Mouse (Mus musculus) limb, embryonic 14.5 days (tissue): ENCODE results near the gene Gp2. TPM values are rescaled to one million over a fixed set of nuclear protein-coding genes. Genes with fewer than 3 reads are reported as not detected.

Experiments
- ATAC-seq: fragments of 200-750 bp; cut with Nextera tagmentation; 2 replicates; pipeline ENCODE4 v1.8.0; 2017; ENCODE audit warnings: low read depth, moderate number of reproducible peaks, moderate TSS enrichment; ENCODE audit not compliant: low FRiP score
- DNase-seq: peaks from one replicate; pipeline ENCODE4 v3.0.0-alpha.2; 2015; ENCODE audit warnings: low spot score
- H3K27ac ChIP-seq: fragments of 300-500 bp; sonication (generic); replicated peaks from 2 replicates; pipeline ENCODE4 v1.5.1; 2014; ENCODE audit warnings: low read depth, mild to moderate bottlenecking, low read length, moderate library complexity, mixed read lengths
- H3K27me3 ChIP-seq: fragments of 300-500 bp; sonication (generic); 2 replicates; pipeline ENCODE4 v1.6.1; 2014; ENCODE audit warnings: low read length, mixed read lengths; ENCODE audit not compliant: control insufficient read depth, insufficient read depth
- H3K36me3 ChIP-seq: fragments of 300-500 bp; sonication (generic); 2 replicates; pipeline ENCODE4 v1.6.1; 2014; ENCODE audit warnings: mild to moderate bottlenecking, low read length, moderate library complexity, mixed read lengths; ENCODE audit not compliant: control insufficient read depth, insufficient read depth
- H3K4me1 ChIP-seq: fragments of 300-500 bp; sonication (generic); 2 replicates; pipeline ENCODE4 v1.6.1; 2014; ENCODE audit warnings: antibody characterized with exemption, low read length, mixed read lengths; ENCODE audit not compliant: control insufficient read depth, insufficient read depth
- H3K4me2 ChIP-seq: fragments of 300-500 bp; sonication (generic); replicated peaks from 2 replicates; pipeline ENCODE4 v1.6.1; 2014; ENCODE audit warnings: low read depth, mild to moderate bottlenecking, low read length, moderate library complexity; ENCODE audit not compliant: severe bottlenecking
- H3K4me3 ChIP-seq: fragments of 300-500 bp; sonication (generic); replicated peaks from 2 replicates; pipeline ENCODE4 v1.5.1; 2014; ENCODE audit warnings: low read length
- H3K9ac ChIP-seq: fragments of 300-500 bp; sonication (generic); 2 replicates; pipeline ENCODE4 v1.6.1; 2014; ENCODE audit warnings: mild to moderate bottlenecking, low read depth, low read length, moderate library complexity; ENCODE audit not compliant: severe bottlenecking
- H3K9me3 ChIP-seq: fragments of 300-500 bp; sonication (generic); 2 replicates; pipeline ENCODE4 v1.6.1; 2016; ENCODE audit warnings: low read length; ENCODE audit not compliant: control insufficient read depth
- POLR2A ChIP-seq: fragments of 200-500 bp; IDR thresholded peaks from 2 replicates; pipeline ENCODE4 v1.8.0; 2012; ENCODE audit warnings: inconsistent platforms, mild to moderate bottlenecking, moderate library complexity, borderline replicate concordance; ENCODE audit not compliant: insufficient read depth, insufficient read length; ENCODE audit errors: extremely low read depth
- WGBS: fragments of 180-500 bp; shearing (Covaris S2); extraction: QIAGEN DNeasy Blood & Tissue Kit; methylation state at CpG from one replicate; pipeline ENCODE4 v1.1.7; 2014; 5-methylcytosine and 5-hydroxymethylcytosine counted together
- polyA plus RNA-seq, 2 experiments: library from polyadenylated mRNA; depleted of rRNA in 1 of 2; stranded (reverse) in 1 of 2; unstranded in 1 of 2; fragments of >200 nt; fragmentation: Nextera tagmentation in 1 of 2; extraction: Ambion mirVana in 1 of 2; gene quantifications; 2 replicates each; pipeline versions ENCODE4 v1.2.1 to v1.2.3; 2012 to 2014

Gene Gp2
- polyA plus RNA-seq, 2 experiments = not detected

- Histone ChIP-seq H3K36me3 (no peaks in the 10 kb centered on the region), H3K4me1 (no peaks in the 10 kb centered on the region), H3K9ac (no peak overlapping the region), H3K27ac (no peak overlapping the region), H3K9me3 (no peaks in the 10 kb centered on the region), H3K4me2 (no peak overlapping the region), H3K27me3 (no peaks in the 10 kb centered on the region), H3K4me3 (no peak overlapping the region)
- ATAC-seq (no peak), DNase-seq (no peak)
- 27% methylated on average over 2 of the region's 2 CpGs for whole genome bisulfite sequencing
- no peak for TF ChIP-seq POLR2A
Observed at GRCm38 (mm10) chr7:119420730-119421129, 38.4 kb downstream of the Gp2 start.

- no peak overlapping the region for H3K4me2 ChIP-seq
- H3K27me3 ChIP-seq = no peaks in the 10 kb centered on the region
- no peak overlapping the region for H3K27ac ChIP-seq
- ATAC-seq = no peak
- H3K9me3 ChIP-seq = no peaks in the 10 kb centered on the region
- no peak for DNase-seq
- no peaks in the 10 kb centered on the region for H3K4me1 ChIP-seq
- no peak overlapping the region for H3K4me3 ChIP-seq
- no peak overlapping the region for H3K9ac ChIP-seq
- 55% methylated on average over 1 of the region's 1 CpGs for WGBS
- no peak for TF ChIP-seq POLR2A
- no peaks in the 10 kb centered on the region for H3K36me3 ChIP-seq
Observed at GRCm38 (mm10) chr7:119418523-119418922, 40.6 kb downstream of the Gp2 start.

GRCm38 (mm10) chr7:119394050-119394732 is 64.9 kb downstream of the Gp2 start:
- DNase-seq = no peak
- TF ChIP-seq POLR2A = no peak
- Histone ChIP-seq H3K27me3 (no peaks in the 10 kb centered on the region), H3K9ac (no peak overlapping the region), H3K4me1 (no peaks in the 10 kb centered on the region), H3K4me2 (no peak overlapping the region), H3K4me3 (no peak overlapping the region), H3K27ac (no peak overlapping the region), H3K9me3 (no peaks in the 10 kb centered on the region), H3K36me3 (no peaks in the 10 kb centered on the region)
- 77% methylated on average over 13 of the region's 13 CpGs for WGBS
- no peak for ATAC-seq

Other genes starting within 250 kb of the Gp2 start
- not detected in 2 replicates for gene Umod, start 20.0 kb upstream of the Gp2 start, polyA plus RNA-seq (2012; rRNA removed)
- not detected in 2 replicates for gene Umod, start 20.0 kb upstream of the Gp2 start, polyA plus RNA-seq (2014; fragmentation: Nextera tagmentation; extraction: Ambion mirVana)
- not detected in 2 replicates for gene Acsm5, start 60.2 kb upstream of the Gp2 start, polyA plus RNA-seq (2012; rRNA removed)
- gene Acsm5, start 60.2 kb upstream of the Gp2 start, polyA plus RNA-seq (2014; fragmentation: Nextera tagmentation; extraction: Ambion mirVana) = not detected in 2 replicates
- gene Pdilt, start 64.2 kb upstream of the Gp2 start, polyA plus RNA-seq (2012; rRNA removed) = not detected in 2 replicates
- gene Pdilt, start 64.2 kb upstream of the Gp2 start, polyA plus RNA-seq (2014; fragmentation: Nextera tagmentation; extraction: Ambion mirVana) = not detected in 2 replicates
- gene Acsm2, start 95.1 kb upstream of the Gp2 start, polyA plus RNA-seq (2012; rRNA removed) = not detected in 2 replicates
- gene Acsm2, start 95.1 kb upstream of the Gp2 start, polyA plus RNA-seq (2014; fragmentation: Nextera tagmentation; extraction: Ambion mirVana) = not detected in 2 replicates
- 0.03 TPM in 1 of 2 replicates, not detected in the other for gene Acsm1, start 147.7 kb upstream of the Gp2 start, polyA plus RNA-seq (2012; rRNA removed)
- not detected in 2 replicates for gene Acsm1, start 147.7 kb upstream of the Gp2 start, polyA plus RNA-seq (2014; fragmentation: Nextera tagmentation; extraction: Ambion mirVana)
- not detected in 2 replicates for gene Acsm4, start 230.7 kb upstream of the Gp2 start, polyA plus RNA-seq (2012; rRNA removed)
- not detected in 2 replicates for gene Acsm4, start 230.7 kb upstream of the Gp2 start, polyA plus RNA-seq (2014; fragmentation: Nextera tagmentation; extraction: Ambion mirVana)